8 mouse cellular contexts compared by ENCODE assay signal in genomic region chr19:45063565-45064292, GRCm38 (mm10). TPM values are rescaled to one million over a fixed set of nuclear protein-coding genes. Genes with fewer than 3 reads are reported as not detected.
DNase-seq lines count a peak whose midpoint lies in the region; ATAC-seq and TF ChIP-seq lines count a peak whose summit lies in the region.

No protein-coding gene starts in this region.

- H3K36me3 ChIP-seq in heart, embryonic 13.5 days: no peaks in the 10 kb centered on the region
- H3K36me3 ChIP-seq in intestine, embryonic 14.5 days (ENCODE audit: control insufficient read depth, insufficient read depth, low read length): no peaks in the 10 kb centered on the region
- no peaks in the 10 kb centered on the region for H3K36me3 ChIP-seq in liver, embryonic 16.5 days (ENCODE audit: control insufficient read depth, insufficient read depth)
- H3K36me3 ChIP-seq in neural tube, embryonic 14.5 days (ENCODE audit: control insufficient read depth, insufficient read depth, low read length): no peaks in the 10 kb centered on the region

- H3K27me3 ChIP-seq in heart, embryonic 13.5 days (replicated peaks): peaks cover 55% of the 10 kb centered on the region
- peaks cover 18% of the 10 kb centered on the region for H3K27me3 ChIP-seq in Patski
- peaks cover 50% of the 10 kb centered on the region for H3K27me3 ChIP-seq in intestine, embryonic 14.5 days (replicated peaks; ENCODE audit: control insufficient read depth, insufficient read depth, low read length)
- peaks cover 16% of the 10 kb centered on the region for H3K27me3 ChIP-seq in liver, embryonic 16.5 days (ENCODE audit: control insufficient read depth, insufficient read depth, low read depth, low read length)
- H3K27me3 ChIP-seq in neural tube, embryonic 14.5 days (ENCODE audit: control insufficient read depth, insufficient read depth, low read length): peaks cover 21% of the 10 kb centered on the region

- POLR2A ChIA-PET in Patski (lab: Charles Lee): interaction anchor here (1.0 to 1.6 kb wide), 2 partner anchors 10 to 17 kb away, joined by 3 to 4 read pairs; partner anchors contain the start of gene Sfxn3

- no peak overlapping the region for H3K27ac ChIP-seq in heart, embryonic 13.5 days (replicated peaks)
- no peak overlapping the region for H3K27ac ChIP-seq in intestine, embryonic 14.5 days (ENCODE audit: low read depth)
- H3K27ac ChIP-seq in liver, embryonic 16.5 days (ENCODE audit: low read length): no peak overlapping the region
- no peak overlapping the region for H3K27ac ChIP-seq in neural tube, embryonic 14.5 days (ENCODE audit: low read depth, low read length)

- 0 out of 2 replicates have a peak overlapping the region, but pooled peaks have one; percentile 3 for H3K4me3 ChIP-seq in heart, embryonic 13.5 days
- H3K4me3 ChIP-seq in intestine, embryonic 14.5 days (ENCODE audit: low read depth, low read length): no peak overlapping the region
- no peak overlapping the region for H3K4me3 ChIP-seq in liver, embryonic 16.5 days (ENCODE audit: low read depth, low read length)
- no peak overlapping the region for H3K4me3 ChIP-seq in neural tube, embryonic 14.5 days (ENCODE audit: low read depth, low read length)

- TF ChIP-seq CTCF in Patski (IDR thresholded peaks at IDR 0.05): peak; percentile 75

- no peaks in the 10 kb centered on the region for H3K9me3 ChIP-seq in heart, embryonic 13.5 days
- H3K9me3 ChIP-seq in intestine, embryonic 14.5 days (ENCODE audit: control insufficient read depth, low read length): no peaks in the 10 kb centered on the region
- H3K9me3 ChIP-seq in liver, embryonic 16.5 days (replicated peaks; ENCODE audit: control insufficient read depth, low read length): no peaks in the 10 kb centered on the region
- H3K9me3 ChIP-seq in neural tube, embryonic 14.5 days (ENCODE audit: control insufficient read depth, low read length): no peaks in the 10 kb centered on the region

- CTCF ChIA-PET in Patski (lab: Charles Lee): interaction anchor here (0.7 to 0.9 kb wide), 2 partner anchors 10 to 52 kb away, joined by 3 to 5 read pairs; no protein-coding TSS in a partner anchor

- 40% methylated on average over 20 of the region's 20 CpGs for WGBS in heart, embryonic 13.5 days
- 41% methylated on average over 19 of the region's 20 CpGs for WGBS in intestine, embryonic 14.5 days
- WGBS in liver, embryonic 16.5 days (ENCODE audit: insufficient replicate concordance): 31% methylated on average over 20 of the region's 20 CpGs
- WGBS in neural tube, embryonic 14.5 days: 43% methylated on average over 19 of the region's 20 CpGs

- H3K9ac ChIP-seq in heart, embryonic 13.5 days: no peak overlapping the region
- no peak overlapping the region for H3K9ac ChIP-seq in intestine, embryonic 14.5 days (ENCODE audit: low read length)
- no peak overlapping the region for H3K9ac ChIP-seq in liver, embryonic 16.5 days (ENCODE audit: low read depth, low read length)
- 0 out of 2 replicates have a peak overlapping the region, but pooled peaks have one; percentile 29 for H3K9ac ChIP-seq in neural tube, embryonic 14.5 days (replicated peaks; ENCODE audit: low read depth, low read length)

- no peak for ATAC-seq in heart, embryonic 13.5 days (ENCODE audit: extremely low read depth, insufficient number of reproducible peaks, low FRiP score, low TSS enrichment)
- no peak for ATAC-seq in Patski
- 0 out of 2 replicates have a peak, but pooled peaks have one; percentile 32 for ATAC-seq in intestine, embryonic 14.5 days (replicated peaks; ENCODE audit: low FRiP score, low TSS enrichment, low read depth)
- ATAC-seq in liver, embryonic 16.5 days (ENCODE audit: low read depth): peak; percentile 75
- ATAC-seq in neural tube, embryonic 14.5 days (ENCODE audit: low read depth): peak; percentile 28; the same call in 1 of the 2 replicates
- no peak for ATAC-seq in erythroid progenitor cell, adult 5-6 weeks (replicated peaks; ENCODE audit: low FRiP score, poor library complexity, severe bottlenecking)

- no peak for DNase-seq in heart, adult 9 months (ENCODE audit: low spot score in 2 of 2)
- DNase-seq in Patski (ENCODE audit: low read depth, low spot score): no peak
- DNase-seq in embryo, embryonic 9.5 days (ENCODE audit: extremely low spot score): peak; percentile 57
- no peak for DNase-seq in intestine, embryonic 14.5 days (ENCODE audit: low spot score)

- H3K4me2 ChIP-seq in heart, embryonic 13.5 days: no peak overlapping the region
- H3K4me2 ChIP-seq in intestine, embryonic 14.5 days (ENCODE audit: low read length): no peak overlapping the region
- peak overlapping the region; percentile 42 for H3K4me2 ChIP-seq in liver, embryonic 16.5 days (ENCODE audit: low read depth, low read length)
- peak overlapping the region; percentile 11; the same call in 1 of the 2 replicates for H3K4me2 ChIP-seq in neural tube, embryonic 14.5 days (ENCODE audit: low read depth, low read length)

- peaks cover 8% of the 10 kb centered on the region for H3K4me1 ChIP-seq in heart, embryonic 13.5 days
- H3K4me1 ChIP-seq in intestine, embryonic 14.5 days (replicated peaks; ENCODE audit: control insufficient read depth, insufficient read depth, low read length): peaks cover 4% of the 10 kb centered on the region
- H3K4me1 ChIP-seq in liver, embryonic 16.5 days (ENCODE audit: control insufficient read depth, low read depth, low read length): peaks cover 29% of the 10 kb centered on the region
- H3K4me1 ChIP-seq in neural tube, embryonic 14.5 days (ENCODE audit: control insufficient read depth, insufficient read depth, low read length): peaks cover 5% of the 10 kb centered on the region; the same call in 1 of the 2 replicates

- in situ Hi-C loops in Patski (cut with MboI; ENCODE audit: low pct_unique_long_range_greater_than_20kb): no loop called here

RNA-seq across cellular contexts. Expression of gene Kazald1, which starts 11.3 kb away (rescaled TPM):
- polyA plus RNA-seq in heart, embryonic 13.5 days (2015; fragmentation: Nextera tagmentation; extraction: Ambion mirVana): 5.8 and 6.5 TPM in 2 replicates
- polyA plus RNA-seq in Patski (2021): 2.1 TPM
- 0.69 and 1.8 TPM in 2 replicates for polyA plus RNA-seq in intestine, embryonic 14.5 days (2014; fragmentation: Nextera tagmentation; extraction: Ambion mirVana)
- 0.18 and 0.35 TPM in 2 replicates for polyA plus RNA-seq in liver, embryonic 16.5 days (2015; fragmentation: Nextera tagmentation; extraction: Ambion mirVana)
- polyA plus RNA-seq in neural tube, embryonic 14.5 days (2014; fragmentation: Nextera tagmentation; extraction: Ambion mirVana): 1.2 and 2.1 TPM in 2 replicates
- not detected in 2 replicates for total RNA-seq in erythroid progenitor cell, adult 5-6 weeks (2015; ENCODE audit: low replicate concordance)
- total RNA-seq in erythroid progenitor cell, adult 5-6 weeks (2017; ENCODE audit: low replicate concordance): not detected in 2 replicates

RNA-seq across cellular contexts. Expression of gene Sfxn3, which starts 16.4 kb away (rescaled TPM):
- polyA plus RNA-seq in heart, embryonic 13.5 days (2015; fragmentation: Nextera tagmentation; extraction: Ambion mirVana): 17.6 and 19.6 TPM in 2 replicates
- polyA plus RNA-seq in Patski (2021): 77.1 TPM
- polyA plus RNA-seq in intestine, embryonic 14.5 days (2014; fragmentation: Nextera tagmentation; extraction: Ambion mirVana): 23.4 and 24.5 TPM in 2 replicates
- polyA plus RNA-seq in liver, embryonic 16.5 days (2015; fragmentation: Nextera tagmentation; extraction: Ambion mirVana): 2.9 and 3.5 TPM in 2 replicates
- polyA plus RNA-seq in neural tube, embryonic 14.5 days (2014; fragmentation: Nextera tagmentation; extraction: Ambion mirVana): 73.7 and 79.6 TPM in 2 replicates
- 1.4 and 4.6 TPM in 2 replicates for total RNA-seq in erythroid progenitor cell, adult 5-6 weeks (2015; ENCODE audit: low replicate concordance)
- total RNA-seq in erythroid progenitor cell, adult 5-6 weeks (2017; ENCODE audit: low replicate concordance): 1.6 and 3.3 TPM in 2 replicates

RNA-seq across cellular contexts. Expression of gene Pdzd7, which starts 18.2 kb away (rescaled TPM):
- polyA plus RNA-seq in heart, embryonic 13.5 days (2015; fragmentation: Nextera tagmentation; extraction: Ambion mirVana): 0.15 TPM in 1 of 2 replicates, not detected in the other
- polyA plus RNA-seq in Patski (2021): 4.9 TPM
- 0.42 and 0.55 TPM in 2 replicates for polyA plus RNA-seq in intestine, embryonic 14.5 days (2014; fragmentation: Nextera tagmentation; extraction: Ambion mirVana)
- polyA plus RNA-seq in liver, embryonic 16.5 days (2015; fragmentation: Nextera tagmentation; extraction: Ambion mirVana): not detected in 2 replicates
- polyA plus RNA-seq in neural tube, embryonic 14.5 days (2014; fragmentation: Nextera tagmentation; extraction: Ambion mirVana): 2.3 and 2.5 TPM in 2 replicates
- total RNA-seq in erythroid progenitor cell, adult 5-6 weeks (2015; ENCODE audit: low replicate concordance): not detected in 2 replicates
- total RNA-seq in erythroid progenitor cell, adult 5-6 weeks (2017; ENCODE audit: low replicate concordance): not detected in 2 replicates

RNA-seq across cellular contexts. Expression of gene Lzts2, which starts 49.5 kb away (rescaled TPM):
- polyA plus RNA-seq in heart, embryonic 13.5 days (2015; fragmentation: Nextera tagmentation; extraction: Ambion mirVana): 39.3 and 39.9 TPM in 2 replicates
- 114 TPM for polyA plus RNA-seq in Patski (2021)
- 50.6 and 52.1 TPM in 2 replicates for polyA plus RNA-seq in intestine, embryonic 14.5 days (2014; fragmentation: Nextera tagmentation; extraction: Ambion mirVana)
- polyA plus RNA-seq in liver, embryonic 16.5 days (2015; fragmentation: Nextera tagmentation; extraction: Ambion mirVana): 4.6 and 4.7 TPM in 2 replicates
- polyA plus RNA-seq in neural tube, embryonic 14.5 days (2014; fragmentation: Nextera tagmentation; extraction: Ambion mirVana): 16.1 and 20.3 TPM in 2 replicates
- total RNA-seq in erythroid progenitor cell, adult 5-6 weeks (2015; ENCODE audit: low replicate concordance): 3.8 TPM in 1 of 2 replicates, not detected in the other
- total RNA-seq in erythroid progenitor cell, adult 5-6 weeks (2017; ENCODE audit: low replicate concordance): 1.4 and 2.2 TPM in 2 replicates

RNA-seq across cellular contexts. Expression of gene Mrpl43, which starts 57.5 kb away (rescaled TPM):
- polyA plus RNA-seq in heart, embryonic 13.5 days (2015; fragmentation: Nextera tagmentation; extraction: Ambion mirVana): 55.9 and 62.2 TPM in 2 replicates
- polyA plus RNA-seq in Patski (2021): 68.3 TPM
- 65.4 and 70.3 TPM in 2 replicates for polyA plus RNA-seq in intestine, embryonic 14.5 days (2014; fragmentation: Nextera tagmentation; extraction: Ambion mirVana)
- polyA plus RNA-seq in liver, embryonic 16.5 days (2015; fragmentation: Nextera tagmentation; extraction: Ambion mirVana): 27.0 and 29.0 TPM in 2 replicates
- polyA plus RNA-seq in neural tube, embryonic 14.5 days (2014; fragmentation: Nextera tagmentation; extraction: Ambion mirVana): 82.0 and 88.0 TPM in 2 replicates
- 15.5 and 19.3 TPM in 2 replicates for total RNA-seq in erythroid progenitor cell, adult 5-6 weeks (2015; ENCODE audit: low replicate concordance)
- total RNA-seq in erythroid progenitor cell, adult 5-6 weeks (2017; ENCODE audit: low replicate concordance): 8.4 and 11.4 TPM in 2 replicates

Comparison
In these comparisons a context has a peak if more than half of its experiments do, and no peak if none do; other contexts are left out.
1. ATAC-seq: peak in intestine, embryonic 14.5 days (single experiment), liver, embryonic 16.5 days (single experiment) and neural tube, embryonic 14.5 days (single experiment); none in heart, embryonic 13.5 days (single experiment), Patski (single experiment) and erythroid progenitor cell, adult 5-6 weeks (single experiment).
2. H3K4me2 ChIP-seq: peak in liver, embryonic 16.5 days (single experiment) and neural tube, embryonic 14.5 days (single experiment); none in heart, embryonic 13.5 days (single experiment) and intestine, embryonic 14.5 days (single experiment).